Mouse (Mus musculus) limb, embryonic 12.5 days (tissue): Measurements from ENCODE around the gene Auts2. TPM values are rescaled to one million over a fixed set of nuclear protein-coding genes. Genes with fewer than 3 reads are reported as not detected.

Experiments used
- ATAC-seq: fragments of 200-750 bp; cut with Nextera tagmentation; 2 replicates; pipeline ENCODE4 v1.8.0; 2017; ENCODE audit warnings: low read depth, moderate TSS enrichment; ENCODE audit not compliant: insufficient number of reproducible peaks, insufficient read depth, low FRiP score, low TSS enrichment
- H3K27ac ChIP-seq: fragments of 300-500 bp; sonication (generic); 2 replicates; pipeline ENCODE4 v1.5.1; 2016; ENCODE audit warnings: mild to moderate bottlenecking, moderate library complexity
- H3K27me3 ChIP-seq: fragments of 300-500 bp; sonication (generic); 2 replicates; pipeline ENCODE4 v1.6.1; 2016; ENCODE audit warnings: mild to moderate bottlenecking, moderate library complexity
- H3K36me3 ChIP-seq: fragments of 300-500 bp; sonication (generic); 2 replicates; pipeline ENCODE4 v1.6.1; 2016; ENCODE audit warnings: mild to moderate bottlenecking, moderate library complexity
- H3K4me1 ChIP-seq: fragments of 300-500 bp; sonication (generic); replicated peaks from 2 replicates; pipeline ENCODE4 v1.6.1; 2016
- H3K4me2 ChIP-seq: fragments of 300-500 bp; sonication (generic); 2 replicates; pipeline ENCODE4 v1.6.1; 2016; ENCODE audit warnings: mild to moderate bottlenecking, moderate library complexity
- H3K4me3 ChIP-seq: fragments of 300-500 bp; sonication (generic); replicated peaks from 2 replicates; pipeline ENCODE4 v1.5.1; 2016; ENCODE audit warnings: mild to moderate bottlenecking
- H3K9ac ChIP-seq: fragments of 300-500 bp; sonication (generic); replicated peaks from 2 replicates; pipeline ENCODE4 v1.6.1; 2016; ENCODE audit warnings: mild to moderate bottlenecking, moderate library complexity
- H3K9me3 ChIP-seq: fragments of 300-500 bp; sonication (generic); 2 replicates; pipeline ENCODE4 v1.6.1; 2016; ENCODE audit warnings: mild to moderate bottlenecking, moderate library complexity
- WGBS: fragments of 180-500 bp; shearing (Covaris S2); methylation state at CpG from one replicate; pipeline ENCODE4 v1.1.7; 2016; 5-methylcytosine and 5-hydroxymethylcytosine counted together
- polyA plus RNA-seq: library from polyadenylated mRNA; unstranded; fragments of >200 nt; fragmentation: Nextera tagmentation; extraction: Ambion mirVana; gene quantifications from 2 replicates; pipeline ENCODE4 v1.2.1, GENCODE M21; 2016

The Auts2 gene
- polyA plus RNA-seq, 1 experiment from 2014 or later, result 66.4 TPM

GRCm38 (mm10) chr5:131596591-131596990 is 946.6 kb downstream of the Auts2 start:
- Histone ChIP-seq H3K4me2 (no peak overlapping the region), H3K27ac (no peak overlapping the region), H3K9me3 (no peaks in the 10 kb centered on the region), H3K4me3 (no peak overlapping the region), H3K27me3 (peaks cover 37% of the 10 kb centered on the region), H3K4me1 (peaks cover 38% of the 10 kb centered on the region), H3K9ac (no peak overlapping the region), H3K36me3 (no peaks in the 10 kb centered on the region)
- ATAC-seq, result no peak
- 3% methylated on average over 10 of the region's 10 CpGs for WGBS

GRCm38 (mm10) chr5:131595730-131596129 is 947.4 kb downstream of the Auts2 start:
- peaks cover 45% of the 10 kb centered on the region for H3K27me3 ChIP-seq

GRCm38 (mm10) chr5:131594597-131594996 is 948.5 kb downstream of the Auts2 start:
- Histone ChIP-seq H3K36me3 (no peaks in the 10 kb centered on the region), H3K27me3 (peaks cover 48% of the 10 kb centered on the region), H3K27ac (no peak overlapping the region), H3K9me3 (no peaks in the 10 kb centered on the region), H3K4me2 (no peak overlapping the region), H3K4me1 (peaks cover 26% of the 10 kb centered on the region), H3K9ac (no peak overlapping the region), H3K4me3 (no peak overlapping the region)
- WGBS, result 62% methylated on average over 3 of the region's 3 CpGs
- no peak for ATAC-seq

More at GRCm38 (mm10) chr5:131595730-131596129, 947.4 kb downstream of the Auts2 start:
- Histone ChIP-seq H3K4me3 (no peak overlapping the region), H3K9me3 (no peaks in the 10 kb centered on the region), H3K4me2 (no peak overlapping the region), H3K36me3 (no peaks in the 10 kb centered on the region), H3K27ac (no peak overlapping the region), H3K9ac (no peak overlapping the region), H3K4me1 (peaks cover 32% of the 10 kb centered on the region)
- no peak for ATAC-seq
- 21% methylated on average over 8 of the region's 8 CpGs for WGBS

- WGBS, result 95% methylated on average over 10 of the region's 10 CpGs
- H3K9ac ChIP-seq, result no peak overlapping the region
- no peaks in the 10 kb centered on the region for H3K36me3 ChIP-seq
- no peak overlapping the region for H3K27ac ChIP-seq
- H3K27me3 ChIP-seq, result peaks cover 50% of the 10 kb centered on the region
- no peaks in the 10 kb centered on the region for H3K9me3 ChIP-seq
- no peak for ATAC-seq
- no peak overlapping the region for H3K4me3 ChIP-seq
- H3K4me2 ChIP-seq, result no peak overlapping the region
- peaks cover 26% of the 10 kb centered on the region for H3K4me1 ChIP-seq
Measured at GRCm38 (mm10) chr5:131593261-131593660, 949.9 kb downstream of the Auts2 start.

- 83% methylated on average over 6 of the region's 6 CpGs for WGBS
- Histone ChIP-seq H3K9ac (no peak overlapping the region), H3K27ac (no peak overlapping the region), H3K9me3 (no peaks in the 10 kb centered on the region), H3K4me1 (peaks cover 23% of the 10 kb centered on the region), H3K4me2 (no peak overlapping the region), H3K36me3 (no peaks in the 10 kb centered on the region), H3K27me3 (peaks cover 45% of the 10 kb centered on the region), H3K4me3 (no peak overlapping the region)
- no peak for ATAC-seq
Measured at GRCm38 (mm10) chr5:131589948-131590467, 953.1 kb downstream of the Auts2 start.

GRCm38 (mm10) chr5:131586332-131586700 is 956.8 kb downstream of the Auts2 start:
- Histone ChIP-seq H3K27me3 (peaks cover 54% of the 10 kb centered on the region), H3K4me1 (peaks cover 52% of the 10 kb centered on the region), H3K27ac (no peak overlapping the region), H3K4me3 (peak overlapping the region; percentile 18; the same call in 1 of the 2 replicates), H3K9me3 (no peaks in the 10 kb centered on the region), H3K4me2 (peak overlapping the region; percentile 51), H3K9ac (no peak overlapping the region), H3K36me3 (no peaks in the 10 kb centered on the region)
- ATAC-seq, result no peak
- WGBS, result 43% methylated on average over 5 of the region's 5 CpGs

GRCm38 (mm10) chr5:131585684-131586331 is 957.3 kb downstream of the Auts2 start:
- Histone ChIP-seq H3K9me3 (no peaks in the 10 kb centered on the region), H3K36me3 (no peaks in the 10 kb centered on the region), H3K4me1 (peaks cover 57% of the 10 kb centered on the region), H3K4me3 (peak overlapping the region; percentile 18), H3K27me3 (peaks cover 49% of the 10 kb centered on the region), H3K4me2 (peak overlapping the region; percentile 51), H3K9ac (no peak overlapping the region), H3K27ac (peak overlapping the region; percentile 59)
- ATAC-seq, result peak; percentile 13; the same call in 1 of the 2 replicates
- 5% methylated on average over 26 of the region's 26 CpGs for WGBS

GRCm38 (mm10) chr5:131584260-131585135 is 958.6 kb downstream of the Auts2 start:
- Histone ChIP-seq H3K36me3 (no peaks in the 10 kb centered on the region), H3K27me3 (peaks cover 49% of the 10 kb centered on the region), H3K9ac (no peak overlapping the region), H3K4me1 (peaks cover 69% of the 10 kb centered on the region), H3K4me3 (no peak overlapping the region), H3K27ac (no peak overlapping the region), H3K4me2 (0 out of 2 replicates have a peak overlapping the region, but pooled peaks have one; percentile 51), H3K9me3 (no peaks in the 10 kb centered on the region)
- no peak for ATAC-seq
- 29% methylated on average over 12 of the region's 12 CpGs for WGBS

GRCm38 (mm10) chr5:131581110-131582050 is 961.8 kb downstream of the Auts2 start:
- peaks cover 43% of the 10 kb centered on the region for H3K27me3 ChIP-seq
- peaks cover 70% of the 10 kb centered on the region for H3K4me1 ChIP-seq
- H3K4me3 ChIP-seq, result peak overlapping the region; percentile 9; the same call in 1 of the 2 replicates
- peak overlapping the region; percentile 66; the same call in 1 of the 2 replicates for H3K27ac ChIP-seq
- 7% methylated on average over 23 of the region's 23 CpGs for WGBS
- H3K9ac ChIP-seq, result no peak overlapping the region
- ATAC-seq, result peak; percentile 58; the same call in 1 of the 2 replicates
- no peaks in the 10 kb centered on the region for H3K9me3 ChIP-seq
- no peaks in the 10 kb centered on the region for H3K36me3 ChIP-seq
- peak overlapping the region; percentile 47 for H3K4me2 ChIP-seq

- Histone ChIP-seq H3K36me3 (no peaks in the 10 kb centered on the region), H3K4me1 (peaks cover 70% of the 10 kb centered on the region), H3K27ac (0 out of 2 replicates have a peak overlapping the region, but pooled peaks have one; percentile 25), H3K27me3 (peaks cover 26% of the 10 kb centered on the region), H3K4me3 (no peak overlapping the region), H3K4me2 (no peak overlapping the region), H3K9me3 (no peaks in the 10 kb centered on the region), H3K9ac (no peak overlapping the region)
- ATAC-seq, result no peak
- WGBS, result 85% methylated on average over 9 of the region's 9 CpGs
Measured at GRCm38 (mm10) chr5:131578737-131579136, 964.4 kb downstream of the Auts2 start.
